Mouse (Mus musculus) C2C12 (cell line): ENCODE results near the gene Scube2.

Experiments
- CEBPB ChIP-seq: IDR thresholded peaks from one replicate; pipeline ENCODE4 v1.6.1; 2011; ENCODE audit warnings: low read depth, mild to moderate bottlenecking, control low read depth, moderate library complexity
- CTCF ChIP-seq: IDR thresholded peaks from one replicate; pipeline ENCODE4 v1.5.1; 2011; ENCODE audit not compliant: control insufficient read depth, insufficient read depth, insufficient read length
- MAX ChIP-seq: IDR thresholded peaks from one replicate; pipeline ENCODE4 v1.6.1; 2011; ENCODE audit warnings: mild to moderate bottlenecking, control low read depth
- MYOG ChIP-seq: IDR thresholded peaks from one replicate; pipeline ENCODE4 v1.6.1; 2011; ENCODE audit not compliant: control insufficient read depth, insufficient read length; ENCODE audit errors: extremely low read depth
- USF1 ChIP-seq: IDR thresholded peaks from one replicate; pipeline ENCODE4 v1.6.1; 2011; ENCODE audit warnings: low read depth, mild to moderate bottlenecking, control low read depth, moderate library complexity

DNA sequence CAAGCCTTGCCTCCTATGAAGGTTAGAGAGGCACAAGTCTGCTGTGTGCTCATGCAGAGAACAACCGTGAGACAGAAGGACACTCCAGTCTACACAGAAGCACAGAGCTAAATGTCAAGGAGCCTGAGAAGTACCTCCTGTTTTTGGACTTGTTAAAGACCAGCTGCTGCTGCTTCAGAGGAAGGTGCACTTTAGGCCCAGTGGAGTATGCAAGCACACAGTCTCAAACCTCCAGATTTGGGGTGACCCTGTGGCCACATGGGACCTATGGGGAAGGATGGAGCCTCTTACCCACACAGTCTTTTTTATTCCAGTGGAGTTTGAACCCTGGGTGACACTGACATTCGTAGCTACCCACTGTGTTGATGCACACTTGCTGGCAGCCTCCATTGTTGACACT, 34.1 kb downstream of the Scube2 start:
- TF ChIP-seq CEBPB (no peak), MYOG (no peak), CTCF (no peak), MAX (no peak), USF1 (no peak)
